Mouse (Mus musculus) layer of hippocampus, postnatal 10 days (tissue): ENCODE measurements around the gene Vamp8. TPM values are rescaled to one million over a fixed set of nuclear protein-coding genes. Genes with fewer than 3 reads are reported as not detected.

Experiments used
- DNase-seq, 2 experiments: peaks; one replicate each; pipeline ENCODE4 v3.0.0; 2021; ENCODE audit warnings: low spot score in 2 of 2
- total RNA-seq, 2 experiments: library from RNA; stranded (reverse); gene quantifications; 2 replicates each; pipeline ENCODE4 v1.2.3; 2021

Gene Vamp8
- total RNA-seq, 2 experiments from 2014 or later = 11.1 to 13.8 TPM

DNA sequence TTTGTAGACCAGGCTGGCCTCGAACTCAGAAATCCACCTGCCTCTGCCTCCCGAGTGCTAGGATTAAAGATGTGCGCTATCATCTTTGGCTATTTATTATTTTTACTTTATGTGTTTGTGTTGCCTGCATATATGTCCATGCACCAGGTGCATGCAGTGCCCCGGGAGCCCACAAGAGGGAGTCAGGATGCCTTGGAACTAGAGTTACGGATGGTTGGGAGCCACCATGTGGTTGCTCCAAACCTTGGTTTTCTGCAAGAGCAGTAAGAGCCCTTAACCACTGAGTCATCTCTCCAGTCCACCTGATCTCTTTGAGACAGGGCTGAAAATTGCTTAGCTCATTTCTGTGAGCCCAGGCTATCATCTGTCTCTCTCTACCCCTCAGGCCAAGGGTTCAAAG is 16.6 kb upstream of the Vamp8 start:
- DNase-seq = peak; percentile 82 to 83

DNA sequence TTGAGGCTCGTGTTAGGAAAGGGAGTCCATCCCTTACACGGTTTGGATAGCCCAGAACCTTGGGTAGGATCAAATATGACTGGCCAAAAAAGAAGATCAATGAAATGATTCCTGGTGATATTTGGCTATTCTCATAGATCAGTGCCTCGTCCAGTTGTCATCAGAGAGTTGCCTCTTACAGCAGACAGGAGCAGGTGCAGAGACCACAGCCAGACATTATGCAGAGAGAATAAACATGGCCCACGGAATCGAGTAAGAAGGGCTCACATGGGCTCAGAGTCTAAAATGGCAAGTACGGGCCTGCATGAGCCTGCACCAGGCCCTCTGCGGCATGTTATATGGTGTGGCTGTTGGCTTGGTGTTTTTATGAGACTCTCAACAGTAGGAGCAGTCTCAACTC is 14.9 kb upstream of the Vamp8 start:
- no peak for DNase-seq

DNA sequence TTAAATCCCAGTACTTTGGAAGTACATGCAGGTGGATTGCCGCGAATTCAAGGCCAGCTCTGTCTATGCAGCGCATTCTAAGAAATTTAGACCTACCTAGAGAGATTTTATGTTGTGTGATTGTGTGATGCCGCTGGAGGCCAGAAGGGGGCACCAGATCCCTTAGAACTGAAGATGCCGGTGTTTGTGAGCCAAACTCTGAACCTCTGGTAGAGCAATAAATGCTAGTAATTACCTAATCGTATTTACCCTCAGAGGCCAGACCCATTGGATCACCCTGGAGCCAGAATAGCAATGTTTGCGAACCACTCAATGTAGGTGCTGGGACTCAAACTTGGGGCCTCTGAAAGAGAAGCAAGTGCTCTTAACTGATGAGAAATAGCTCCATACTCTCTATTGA is 11.4 kb upstream of the Vamp8 start:
- peak; percentile 76 to 82 for DNase-seq

DNA sequence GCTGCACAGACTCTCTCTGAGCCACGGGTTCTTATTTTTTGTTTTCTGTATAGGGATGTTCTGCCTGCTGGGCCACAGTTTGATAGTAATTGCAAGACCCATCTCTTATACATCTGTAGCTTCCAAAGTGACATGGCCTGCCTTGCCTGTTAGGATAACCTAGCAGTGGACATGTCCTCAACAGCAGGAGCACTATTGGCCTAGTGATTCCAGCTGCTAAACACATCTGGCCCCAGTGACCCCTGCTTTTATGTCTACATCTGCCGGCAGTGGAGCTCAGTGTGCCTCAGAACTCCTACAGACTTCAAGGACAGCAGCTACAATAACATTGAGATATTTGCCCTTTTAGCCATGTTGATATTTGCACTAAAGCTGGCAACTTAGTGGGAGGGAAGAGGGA is 9.5 kb upstream of the Vamp8 start:
- DNase-seq = no peak

DNA sequence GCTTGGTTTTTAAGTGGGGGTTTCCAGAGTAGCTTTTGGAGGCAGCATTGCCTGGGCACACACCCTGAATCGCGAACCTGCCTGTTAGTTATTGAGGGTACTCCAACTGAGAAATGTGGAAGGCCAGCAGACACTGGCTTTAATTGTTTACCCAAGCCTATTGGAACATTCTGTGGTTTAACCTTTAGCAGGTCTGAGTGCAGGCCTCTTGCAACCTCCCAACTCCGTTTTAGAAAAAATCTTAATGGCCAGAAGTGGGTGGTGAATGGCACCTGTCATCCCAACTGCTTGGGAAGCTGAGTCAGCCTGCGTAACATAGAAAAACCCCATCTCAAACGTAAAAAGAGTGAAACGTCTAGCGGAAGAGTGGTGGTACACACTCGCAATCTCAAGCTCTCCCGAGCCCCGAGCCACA is 6.3 kb upstream of the Vamp8 start:
- no peak for DNase-seq

DNA sequence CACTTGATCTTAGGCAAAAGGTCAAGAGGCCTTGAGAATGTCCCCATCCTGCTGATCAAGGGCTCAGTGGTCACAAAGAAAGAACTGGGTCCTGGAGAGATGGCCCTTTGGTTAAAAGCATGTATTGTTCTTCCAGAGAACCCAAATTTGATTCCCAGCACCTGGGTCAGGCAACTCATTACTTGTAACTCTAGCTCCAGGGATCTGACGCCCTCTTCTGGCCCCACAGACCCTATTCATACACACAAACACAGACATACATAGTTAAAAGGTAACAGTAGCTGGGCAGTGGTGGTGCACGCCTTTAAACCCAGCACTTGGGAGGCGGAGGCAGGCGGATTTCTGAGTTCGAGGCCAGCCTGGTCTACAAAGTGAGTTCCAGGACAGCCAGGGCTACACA is 1.8 kb upstream of the Vamp8 start:
- DNase-seq = no peak

DNA sequence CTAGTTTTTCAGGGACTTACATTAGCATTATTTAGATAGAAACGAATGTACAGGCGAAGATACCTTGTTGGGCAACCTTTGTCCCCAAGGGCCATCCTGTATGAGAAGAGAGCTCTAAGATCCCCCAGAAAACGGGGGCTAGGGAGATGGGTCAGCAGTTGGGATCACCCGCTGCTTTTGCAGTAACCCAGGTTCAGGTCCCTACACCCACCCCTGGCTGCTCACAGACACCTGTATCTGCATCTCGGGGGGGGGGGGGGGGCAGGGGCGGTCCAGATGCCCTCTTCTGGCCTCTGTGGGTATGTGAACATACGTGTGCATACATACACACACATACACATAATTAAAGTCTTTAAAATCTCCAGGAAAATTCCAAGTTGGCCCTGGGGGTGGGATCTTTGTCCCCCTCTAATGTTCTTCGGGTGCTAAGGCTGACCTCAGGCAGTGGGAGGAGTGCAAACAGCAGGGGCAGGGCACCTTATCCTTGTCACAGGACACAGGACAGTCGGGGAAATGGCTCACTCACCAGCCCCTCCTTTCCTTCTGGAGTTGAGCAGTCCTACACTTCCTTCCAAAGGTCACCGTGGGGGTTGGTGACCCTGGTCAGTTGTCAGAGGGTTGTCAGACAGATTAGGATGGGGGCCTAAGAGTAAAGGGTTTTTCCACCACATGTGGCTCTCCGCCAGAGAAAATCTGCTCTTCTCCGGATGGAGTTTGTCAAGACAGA is 455 bp upstream of the Vamp8 start:
- no peak for DNase-seq

DNA sequence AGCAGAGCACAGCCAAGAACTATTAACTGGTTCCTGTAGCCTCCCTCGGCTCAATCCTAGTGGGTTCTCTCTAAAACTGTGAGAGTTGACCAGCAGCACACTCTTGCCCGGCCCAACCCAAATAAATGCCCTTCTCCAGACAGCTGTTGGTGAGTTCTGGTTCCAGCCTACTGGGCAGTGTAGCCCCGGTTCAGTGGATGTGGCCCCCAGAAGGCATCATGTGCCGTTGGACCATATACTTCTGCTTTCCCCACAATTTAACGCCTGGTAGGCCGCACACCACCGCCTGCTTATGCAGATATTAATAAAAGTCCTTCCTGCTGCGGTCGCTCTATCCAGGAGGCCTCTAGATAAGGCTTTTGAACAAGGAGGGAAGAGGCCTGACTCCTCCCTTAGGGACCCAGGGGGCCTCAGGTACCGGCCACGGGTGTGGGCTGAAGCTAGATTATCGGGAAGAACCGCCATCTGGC is 997 bp downstream of the Vamp8 start:
- peak in 1 of 2 experiments; percentile 23 for DNase-seq

DNA sequence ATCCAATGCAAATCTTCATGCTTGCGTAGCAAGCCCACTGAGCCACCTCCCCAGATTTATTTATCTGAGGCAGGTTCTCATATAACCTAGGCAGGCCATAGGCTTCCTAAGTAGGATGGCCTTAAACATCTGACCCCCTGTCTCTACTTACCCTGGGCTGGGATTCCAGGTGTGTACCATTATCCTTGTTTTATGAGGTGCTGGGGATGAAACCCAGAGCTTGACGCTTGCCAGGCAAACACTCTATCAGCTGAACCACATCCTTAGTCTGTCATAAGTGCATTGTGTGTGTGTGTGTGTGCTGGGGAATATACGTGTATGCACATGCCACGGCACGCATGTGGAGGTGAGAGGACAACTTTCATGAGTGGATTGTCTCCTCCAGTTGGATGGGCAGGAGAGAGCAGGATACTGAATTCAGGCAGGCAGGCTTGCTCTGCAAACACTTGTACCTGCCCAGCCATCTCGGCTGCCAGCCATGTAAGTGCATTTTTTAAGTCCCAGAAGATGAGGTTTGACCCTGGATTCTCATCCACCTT is 1.6 kb downstream of the Vamp8 start:
- no peak for DNase-seq

DNA sequence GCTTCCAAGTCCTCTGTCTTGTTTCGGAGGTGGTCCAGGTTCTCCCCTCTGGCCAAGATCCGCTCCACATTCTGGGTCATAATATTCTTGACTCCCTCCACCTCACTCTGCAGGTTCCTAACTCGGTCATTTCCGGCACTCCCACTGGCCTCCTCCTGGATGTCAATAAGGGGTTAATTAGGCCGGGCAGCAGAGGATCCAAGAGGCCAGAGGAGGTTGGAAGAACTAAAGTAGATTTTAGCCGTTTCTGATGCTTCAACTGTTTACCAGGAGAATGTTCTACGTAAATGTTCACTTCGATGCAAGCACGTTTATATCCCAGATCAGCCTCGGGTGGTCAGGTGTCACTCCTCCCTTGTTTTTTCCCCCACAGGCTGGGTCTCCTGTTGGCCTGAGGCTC is 2.2 kb downstream of the Vamp8 start:
- DNase-seq = no peak

DNA sequence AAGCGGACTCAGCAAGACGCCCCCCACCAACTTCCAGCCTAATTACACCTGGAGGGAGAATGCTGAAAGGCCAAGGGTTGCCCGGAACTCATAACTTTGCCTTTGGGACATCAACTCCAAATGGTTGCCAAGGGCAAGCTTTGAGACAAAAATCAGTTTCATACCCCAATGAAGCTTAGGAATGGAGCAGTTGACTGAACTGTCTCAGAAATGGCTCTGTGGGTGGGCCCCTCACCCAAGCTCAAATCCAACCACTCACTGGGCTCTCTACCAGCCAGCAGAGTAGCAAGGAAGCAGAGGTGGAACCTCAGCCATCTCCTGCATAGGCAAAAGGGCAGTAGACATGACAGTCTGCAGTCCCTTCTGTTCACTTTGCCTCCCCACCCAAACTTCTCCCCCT is 2.7 kb downstream of the Vamp8 start:
- no peak for DNase-seq

DNA sequence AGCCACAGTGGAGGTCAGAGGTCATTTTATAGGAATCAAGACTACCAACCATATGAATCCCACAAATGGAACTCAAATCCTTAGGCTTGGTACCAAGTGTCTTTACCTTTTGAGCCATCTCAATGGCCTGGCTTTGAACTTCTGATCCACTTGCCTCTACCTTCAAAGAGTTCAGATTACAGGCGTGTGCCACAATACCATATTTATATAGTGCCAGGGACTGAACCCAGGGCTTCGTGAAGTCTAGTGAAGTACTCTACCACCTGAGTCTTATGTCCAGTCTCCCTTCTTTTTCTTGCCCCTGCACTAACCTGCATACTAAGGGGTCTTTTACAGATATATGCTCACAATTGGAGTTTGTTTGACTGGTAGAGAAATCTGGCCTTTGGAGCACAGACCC is 3.9 kb downstream of the Vamp8 start:
- no peak for DNase-seq

DNA sequence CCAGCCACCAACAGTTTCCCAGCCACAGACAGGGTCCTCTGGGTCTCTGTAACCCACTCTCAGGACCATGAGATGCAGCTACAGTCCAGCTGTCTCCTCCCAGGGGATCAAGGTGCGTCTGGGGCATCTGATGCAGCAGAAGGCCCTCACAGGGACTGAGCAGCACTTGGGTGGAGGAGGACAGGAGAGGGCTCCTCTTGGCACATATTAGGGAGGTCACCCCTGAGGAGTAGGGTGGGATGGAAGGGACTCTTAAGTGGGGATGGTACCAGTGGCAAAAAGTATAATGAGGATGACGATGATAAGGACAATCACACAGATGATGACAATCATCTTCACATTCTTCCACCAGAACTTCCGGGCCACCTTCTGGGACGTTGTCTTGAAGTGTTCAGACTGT is 5.2 kb downstream of the Vamp8 start:
- no peak for DNase-seq

DNA sequence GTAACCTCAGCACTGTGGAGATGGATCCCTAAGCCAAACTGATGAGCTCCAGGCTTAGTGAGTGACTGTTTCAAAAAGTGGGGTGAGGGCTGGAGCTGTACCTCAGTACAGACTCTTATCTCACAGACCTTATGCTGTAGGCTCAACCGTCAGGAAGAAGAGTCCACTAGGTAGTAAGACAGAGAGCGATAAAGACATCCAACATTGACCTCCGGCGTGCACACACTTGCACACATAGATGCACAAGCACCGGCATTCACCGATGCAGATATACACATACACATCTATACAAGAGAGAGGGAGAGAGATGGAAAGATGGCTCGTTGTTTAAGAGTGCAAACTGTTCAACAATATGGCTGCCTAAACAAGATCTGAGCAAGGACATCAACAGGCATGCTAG is 6.6 kb downstream of the Vamp8 start:
- no peak for DNase-seq

DNA sequence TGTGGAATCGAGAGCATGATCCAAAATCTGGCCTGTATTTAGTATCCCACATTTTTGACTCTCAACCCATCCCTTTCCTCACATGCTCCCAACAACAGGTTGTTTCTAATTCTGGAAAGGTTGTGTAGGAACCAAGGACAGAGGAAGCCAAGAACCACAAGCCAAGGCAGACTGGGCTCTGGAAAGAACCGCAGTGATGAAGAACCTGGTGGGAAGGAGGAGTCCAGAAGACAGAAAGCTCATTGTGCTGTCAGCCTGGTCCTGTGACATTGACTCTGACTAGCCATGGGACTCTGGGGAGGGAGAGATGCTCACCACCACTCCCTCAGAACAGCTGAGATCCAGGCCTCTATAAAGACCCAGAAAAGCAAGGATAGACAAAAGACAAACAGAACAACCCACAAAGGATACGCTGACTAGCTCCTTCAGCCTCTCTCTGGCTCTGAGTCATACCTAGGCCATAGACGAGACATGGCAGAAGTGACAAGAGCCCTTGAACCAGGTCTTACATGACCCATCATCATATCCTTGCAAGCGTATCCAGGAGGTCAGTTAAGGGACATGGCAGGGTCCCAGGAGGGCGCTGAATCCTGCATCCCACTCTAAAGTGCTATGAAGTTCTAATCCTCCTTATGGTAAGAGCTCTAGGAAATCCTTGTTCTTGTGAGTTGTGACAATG is 7.2 kb downstream of the Vamp8 start:
- DNase-seq = no peak

DNA sequence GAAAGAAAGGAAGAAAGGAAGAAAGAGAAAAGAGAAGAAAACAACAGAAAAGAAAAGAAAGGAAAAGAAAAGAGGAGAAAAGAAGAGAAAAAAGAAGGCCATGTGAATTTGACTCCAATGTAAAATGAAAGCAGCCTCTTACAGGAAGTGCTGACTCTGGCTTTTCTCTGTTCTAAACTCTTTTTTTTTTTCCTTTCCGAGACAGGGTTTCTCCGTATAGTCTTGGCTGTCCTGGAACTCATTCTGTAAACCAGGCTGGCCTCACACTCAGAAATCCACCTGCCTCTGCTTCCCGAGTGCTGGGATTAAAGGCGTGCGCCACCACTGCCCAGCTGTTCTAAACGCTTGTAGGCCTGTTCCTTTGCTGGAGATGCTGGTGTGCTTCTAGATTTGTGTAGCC is 8.0 kb downstream of the Vamp8 start:
- no peak for DNase-seq

DNA sequence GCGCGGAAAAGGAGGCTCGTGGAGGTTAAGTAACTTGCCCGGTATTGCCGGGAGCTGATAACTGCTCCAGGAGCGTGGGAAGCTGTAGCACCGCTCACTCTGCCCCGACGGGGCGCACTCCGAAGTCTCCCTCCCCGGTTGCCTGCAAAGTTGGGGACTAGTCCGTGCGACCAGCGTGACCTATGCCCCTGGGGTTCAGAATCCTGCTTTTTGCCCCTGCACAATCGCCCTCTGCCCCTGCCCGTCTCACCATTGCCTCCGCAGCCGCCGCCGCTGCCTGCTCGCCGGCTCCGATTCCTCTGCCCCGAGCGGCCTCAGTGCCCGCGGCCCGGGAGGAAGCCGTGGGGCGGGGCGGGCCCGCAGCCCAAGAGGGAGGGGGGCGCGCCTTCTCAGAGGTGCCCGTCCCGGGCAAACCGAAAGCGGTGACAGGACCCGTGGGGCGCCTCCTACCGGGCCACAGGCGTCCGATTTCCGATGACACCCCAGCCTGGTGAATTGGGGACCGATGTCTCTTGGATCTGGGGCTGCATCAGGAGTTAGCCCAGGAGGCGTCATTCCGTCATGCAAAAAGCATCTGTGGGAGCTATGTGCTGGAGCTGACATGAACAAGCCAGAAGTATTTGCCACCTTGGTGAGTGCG is 10.3 kb downstream of the Vamp8 start, which contains the start of gene Vamp5:
Vamp5 (minus strand) TSS at position 338 of the 640 bp plus-strand sequence.
- peak in 1 of 2 experiments; percentile 68 for DNase-seq

DNA sequence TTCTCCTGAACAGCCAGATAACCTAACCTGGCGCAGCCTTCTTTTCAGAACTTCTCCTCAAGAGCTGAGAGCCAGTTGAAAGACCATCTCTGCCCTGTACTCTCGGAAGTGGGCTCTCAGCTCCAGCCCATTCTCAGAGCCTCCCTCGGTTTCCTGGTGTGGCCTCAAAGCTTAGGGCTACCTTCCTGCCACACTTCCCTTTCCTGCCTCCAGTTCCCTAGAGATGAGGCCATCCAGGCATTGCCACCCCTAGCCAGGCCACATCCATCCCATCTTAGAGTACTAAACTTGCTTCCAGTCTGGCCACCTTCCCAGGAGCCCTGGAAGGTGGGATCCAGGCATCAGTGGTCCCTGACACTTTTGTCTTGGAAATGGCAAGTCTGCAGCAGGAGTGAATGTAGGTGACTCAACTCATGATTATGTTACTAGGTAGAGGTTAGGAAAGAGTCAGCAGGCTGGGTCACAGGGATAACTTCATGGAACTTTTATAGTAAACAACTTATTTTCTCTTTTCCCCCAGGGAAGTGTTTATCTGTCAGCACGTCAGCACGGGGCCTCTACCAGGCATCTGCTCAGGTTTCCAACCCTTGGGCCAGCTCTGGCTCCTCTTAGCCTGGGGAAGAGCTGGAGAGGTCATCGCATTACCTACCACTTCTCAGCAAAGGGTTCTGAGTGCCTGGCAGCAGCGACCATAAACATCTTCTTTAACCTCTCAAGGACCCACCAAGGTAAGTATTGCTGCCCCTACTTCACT is 10.9 kb downstream of the Vamp8 start:
- no peak for DNase-seq

DNA sequence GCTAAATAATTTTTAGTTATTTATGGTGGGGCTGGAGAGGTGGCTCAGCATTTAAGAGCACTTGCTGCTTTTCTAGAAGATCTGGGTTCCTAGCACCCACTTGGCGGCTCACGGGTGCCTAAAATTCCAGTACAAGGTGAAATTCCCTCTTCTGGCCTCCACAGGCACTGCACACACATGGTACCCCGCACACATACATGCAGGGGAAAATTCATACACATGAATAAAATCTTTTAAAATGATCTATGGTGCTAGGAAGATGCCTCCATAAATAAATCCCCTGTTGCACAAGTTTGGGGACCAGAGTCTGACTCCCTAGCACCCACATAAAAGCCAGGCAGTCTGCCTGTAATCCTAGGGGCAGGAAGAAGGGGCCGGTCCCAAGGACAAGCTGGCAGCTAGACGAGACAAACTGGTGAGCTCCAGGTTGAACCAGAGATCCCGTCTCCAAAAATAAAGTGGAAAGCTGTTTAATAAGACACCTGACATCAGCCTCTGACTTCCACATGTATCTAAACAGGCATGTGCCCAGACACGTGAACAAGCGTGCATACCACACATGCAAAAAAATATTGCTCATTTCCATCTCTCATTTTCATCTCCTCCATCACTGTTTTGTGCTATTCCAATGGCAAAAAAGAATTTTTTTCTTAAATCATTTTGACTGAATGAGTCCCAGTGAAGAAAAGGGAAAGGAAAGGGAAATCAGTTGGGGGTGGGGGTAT is 11.8 kb downstream of the Vamp8 start:
- no peak for DNase-seq

DNA sequence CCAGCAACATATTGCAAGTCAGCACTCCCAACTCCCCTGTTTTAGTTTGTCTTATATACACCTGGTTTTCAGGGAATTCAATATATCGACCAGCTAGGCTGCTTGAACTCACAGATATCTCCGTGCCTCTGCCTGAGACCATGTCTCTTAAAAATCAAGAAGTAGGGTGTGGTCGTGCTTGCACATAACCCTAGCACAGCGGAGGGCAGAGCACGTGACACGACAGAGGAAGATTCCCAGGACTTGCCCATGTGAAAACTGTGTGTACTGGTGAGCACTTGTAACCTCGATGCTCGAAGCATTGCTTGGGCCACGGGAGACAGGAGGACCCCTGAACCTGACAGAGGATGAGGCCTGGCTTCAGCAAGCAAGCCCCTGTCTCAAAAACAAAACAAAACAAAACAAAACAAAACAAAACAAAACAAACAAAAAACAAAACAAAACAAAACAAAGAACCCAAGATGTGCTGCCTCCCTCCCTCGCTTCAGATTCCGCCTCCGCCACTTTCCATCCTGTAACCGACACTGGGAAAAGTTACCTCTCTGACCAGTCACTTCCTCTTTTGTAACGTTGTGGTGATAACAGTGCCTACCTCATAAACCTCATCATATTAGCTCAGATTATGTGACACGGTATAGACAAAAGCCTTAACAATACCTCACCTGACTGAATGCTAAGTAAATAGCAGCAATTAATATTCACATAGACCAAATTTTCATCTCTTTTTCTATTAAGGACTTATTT is 15.5 kb downstream of the Vamp8 start:
- DNase-seq = no peak
